Mouse (Mus musculus) kidney, adult 8-10 months (tissue): Measurements from ENCODE around the gene Cybb.
A peak's percentile ranks its signal among the peaks of the same experiment; 100 is the strongest.
"Not testable (repeated sequence)": the region's sequence is repeated elsewhere in the genome, so short reads cannot be mapped to it uniquely, and the experiment has no call there.

Experiments
- DNase-seq, 2 experiments: peaks; one replicate each; pipeline ENCODE4 v3.0.0; 2022

Cybb gene

DNA sequence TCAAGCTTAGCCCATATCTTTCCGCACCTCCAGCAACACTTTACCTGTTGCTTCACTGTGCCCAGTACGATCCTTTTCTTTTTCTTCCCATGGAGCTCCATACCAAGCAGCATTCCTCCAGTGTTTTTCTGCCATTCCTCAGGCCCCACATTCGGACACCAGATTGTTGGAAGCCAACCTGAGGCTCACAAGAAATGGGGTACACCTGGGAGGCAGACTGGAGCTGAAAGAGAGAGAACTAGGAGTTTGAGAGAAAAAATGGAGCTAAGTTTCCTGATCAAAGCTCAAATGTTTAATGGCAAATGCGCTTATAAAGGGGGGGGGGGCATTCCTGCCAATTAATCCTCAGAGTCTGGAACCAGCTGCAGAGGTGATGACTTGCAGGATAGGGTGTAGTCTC lies at the start of gene Cybb:
Gene Cybb, minus strand, starts transcription at position 101 of the 400 bp plus-strand sequence.
- DNase-seq, result no peak

DNA sequence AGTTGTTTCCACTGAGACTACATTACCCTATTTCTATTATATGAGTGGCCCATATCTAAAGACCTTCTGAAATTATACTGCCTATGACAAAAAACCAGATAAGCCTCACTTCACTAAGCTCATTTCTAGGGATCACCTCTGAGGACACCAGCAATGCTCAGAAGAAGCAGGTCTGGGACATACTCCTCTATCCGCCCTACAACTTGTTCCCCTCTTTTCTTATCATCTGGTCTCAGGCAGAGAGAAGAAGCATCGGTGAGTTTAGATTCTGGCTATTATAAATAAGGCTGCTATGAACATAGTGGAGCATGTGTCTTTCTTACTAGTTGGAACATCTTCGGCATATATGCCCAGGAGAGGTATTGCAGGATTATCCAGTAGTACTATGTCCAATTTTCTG lies 49.3 kb upstream of the Cybb start:
- no peak for DNase-seq

DNA sequence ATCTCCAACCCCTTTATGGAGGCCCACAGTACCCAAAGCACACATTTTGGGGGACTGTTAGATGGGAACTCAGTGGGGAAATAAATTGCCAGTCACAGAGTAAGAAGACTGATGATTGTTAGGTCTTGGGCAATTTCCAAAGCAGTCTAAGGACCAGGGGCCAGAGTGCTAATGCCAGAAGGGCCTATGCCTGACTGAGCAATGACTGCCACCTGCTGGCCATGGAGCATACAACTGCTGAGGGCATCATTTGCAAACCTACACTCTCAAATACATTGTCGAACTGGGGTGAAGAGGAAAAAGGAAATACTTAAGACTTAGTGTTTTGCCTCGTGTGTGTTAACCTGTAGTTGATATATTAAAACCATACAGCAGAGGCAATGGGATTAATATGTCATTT lies 32.4 kb upstream of the Cybb start:
- peak; percentile 8 to 44 for DNase-seq

DNA sequence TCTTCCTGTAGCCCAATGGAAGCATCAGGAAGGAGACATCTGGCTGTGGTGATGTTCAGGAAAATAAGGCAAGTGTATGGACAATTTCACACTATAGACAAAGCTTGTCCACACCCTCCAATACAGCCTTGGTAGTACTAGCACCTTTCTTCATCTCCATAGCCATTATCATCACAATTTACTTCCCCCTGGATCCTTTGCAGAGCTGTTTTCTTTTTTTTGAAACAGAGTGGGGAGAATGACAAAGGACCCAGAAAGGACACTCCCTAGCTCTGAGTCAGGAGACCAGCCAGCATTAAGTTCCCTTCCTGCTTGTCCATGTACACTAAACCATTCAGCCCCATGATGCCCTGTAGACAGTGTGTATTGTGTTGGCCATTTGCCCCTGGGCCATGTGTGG lies 30.0 kb upstream of the Cybb start:
- not testable (repeated sequence) for DNase-seq

DNA sequence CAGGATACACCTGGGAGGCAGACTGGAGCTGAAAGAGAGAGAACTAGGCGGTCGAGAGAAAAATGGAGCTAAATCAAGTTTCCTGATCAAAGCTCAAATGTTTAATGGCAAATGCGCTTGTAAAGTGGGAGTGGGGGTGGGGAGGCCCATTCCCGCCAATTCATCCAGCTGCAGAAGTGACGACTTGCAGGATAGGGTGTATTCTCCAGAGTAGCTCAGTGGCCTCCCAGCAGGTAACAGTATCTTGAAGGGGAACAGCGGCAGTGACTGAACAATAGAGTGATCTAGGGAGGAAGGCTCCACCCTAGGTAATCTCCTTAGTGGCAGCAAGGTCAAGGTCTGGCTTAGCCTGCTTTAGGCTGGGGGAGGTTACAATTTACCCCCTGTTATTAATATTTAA lies 12.5 kb downstream of the Cybb start:
- DNase-seq, result not testable (repeated sequence)

DNA sequence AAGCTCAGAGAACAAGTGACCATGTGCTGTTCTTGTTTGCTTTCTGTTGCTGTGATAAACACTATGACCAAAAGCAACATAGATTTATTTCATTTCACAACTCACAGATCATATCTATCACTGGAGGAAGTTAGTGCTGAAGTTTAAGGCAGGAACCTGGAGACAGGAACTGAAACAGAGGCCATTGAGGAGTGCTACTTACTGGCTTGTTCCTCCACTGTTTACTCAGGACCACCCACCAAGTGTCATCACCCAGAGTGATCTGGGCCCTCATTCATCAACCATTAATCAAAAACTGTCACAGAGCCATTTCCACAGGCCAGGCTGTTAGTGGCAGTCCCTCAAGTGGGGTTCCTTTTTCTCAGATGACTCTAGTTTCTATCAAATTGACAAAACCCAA lies 13.1 kb downstream of the Cybb start:
- DNase-seq, result no peak

DNA sequence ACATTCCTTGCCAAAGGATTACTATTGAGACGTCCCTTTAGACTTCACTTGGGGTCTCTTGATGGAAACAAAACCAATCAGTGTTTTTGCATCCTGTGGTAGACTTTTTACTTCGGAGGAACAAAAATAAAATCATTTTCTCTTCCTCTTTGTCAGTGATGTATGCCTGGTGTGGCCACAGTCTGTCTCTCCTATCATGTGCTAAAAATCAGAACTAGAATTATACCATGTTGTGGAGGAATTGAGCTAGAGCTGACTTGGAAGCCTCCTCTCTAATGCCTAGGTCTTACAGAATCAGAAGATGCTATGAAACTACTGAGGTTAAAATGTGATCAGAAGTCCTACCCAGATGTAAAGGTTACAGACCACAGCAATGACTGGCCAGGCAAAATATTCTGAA lies 13.8 kb downstream of the Cybb start:
- DNase-seq, result no peak

DNA sequence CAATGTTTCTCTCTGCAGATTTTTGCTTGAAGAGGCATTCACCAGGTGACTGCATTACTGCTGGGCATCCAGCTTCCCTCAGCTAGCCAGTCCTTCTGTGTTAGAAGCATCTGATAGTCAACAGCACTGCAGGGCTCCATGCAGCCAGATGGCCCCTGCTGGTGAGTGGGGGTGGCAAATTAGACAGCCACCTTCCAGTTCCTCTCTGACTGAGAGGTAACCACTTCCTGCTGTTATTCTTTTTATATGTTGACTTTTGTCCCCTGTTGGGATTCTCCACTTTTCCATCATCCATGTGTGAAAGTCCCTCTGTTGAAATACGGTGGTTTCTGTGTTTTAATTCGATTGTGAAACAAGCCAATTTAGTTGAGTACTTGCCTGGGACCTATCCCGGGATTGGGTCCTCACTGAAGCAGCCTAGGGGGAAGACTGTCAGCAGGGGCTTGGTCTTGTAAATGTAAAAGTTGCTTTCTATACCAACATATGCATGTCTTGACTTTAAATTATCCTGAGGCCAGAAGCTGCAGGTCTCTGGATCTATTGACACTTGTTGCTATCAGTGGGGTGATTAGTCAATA lies 16.7 kb downstream of the Cybb start:
- no peak for DNase-seq

DNA sequence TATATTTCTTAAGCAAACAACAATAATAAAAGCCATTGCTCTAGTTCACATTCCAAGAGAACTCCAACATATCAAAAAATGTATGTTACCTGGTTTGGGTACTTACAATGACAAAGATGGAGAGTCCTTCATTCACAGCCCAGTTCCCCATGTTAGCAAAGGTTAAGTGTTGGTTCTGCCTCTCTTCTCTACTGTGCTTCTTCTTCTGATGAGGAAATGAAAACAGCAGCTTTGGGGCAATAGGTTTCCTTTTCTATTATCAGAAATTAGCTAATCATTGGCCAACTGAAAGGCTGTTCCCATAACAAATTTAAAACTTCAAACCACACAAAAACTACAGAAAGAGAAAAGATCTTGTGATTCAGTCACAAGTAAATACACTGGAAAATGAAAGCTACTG lies 18.5 kb downstream of the Cybb start:
- DNase-seq, result no peak

DNA sequence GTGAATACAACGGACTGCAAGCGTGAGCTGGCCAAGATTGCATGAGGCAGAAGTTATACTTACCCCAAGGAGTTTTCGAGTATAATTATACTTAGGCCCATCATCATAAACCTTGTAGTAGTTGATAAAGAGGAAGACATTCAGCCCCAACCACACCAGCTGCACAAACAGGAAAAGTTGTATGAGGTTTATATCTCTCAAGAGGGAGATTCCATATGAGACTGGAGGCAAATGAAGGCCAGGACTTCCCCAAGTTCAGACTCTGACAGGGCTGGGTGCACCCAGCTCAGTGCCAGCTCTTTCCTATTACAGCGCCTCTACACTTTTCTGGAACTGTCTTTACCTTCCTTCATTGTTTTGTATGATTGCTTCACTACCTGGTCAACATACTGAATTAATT lies 20.6 kb downstream of the Cybb start:
- no peak for DNase-seq

DNA sequence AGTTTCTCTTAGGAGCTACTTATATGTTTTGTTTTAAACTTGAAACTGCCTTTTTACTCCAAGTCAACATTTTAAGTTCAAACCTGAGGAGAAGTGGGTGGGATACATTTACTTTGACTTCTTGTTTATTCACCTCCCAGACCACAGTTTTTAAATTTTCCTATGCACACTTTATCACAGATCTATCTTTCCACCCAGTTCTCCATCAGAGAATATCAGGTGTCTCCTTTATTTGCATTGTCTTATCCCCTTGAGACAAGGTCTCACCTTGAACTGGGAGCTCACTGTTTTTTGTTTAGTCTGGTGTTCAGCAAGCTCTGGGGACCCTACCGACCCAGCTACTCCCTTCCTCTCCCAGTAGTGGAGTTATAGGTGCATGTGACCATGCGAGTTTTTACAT lies 21.7 kb downstream of the Cybb start:
- DNase-seq, result no peak

DNA sequence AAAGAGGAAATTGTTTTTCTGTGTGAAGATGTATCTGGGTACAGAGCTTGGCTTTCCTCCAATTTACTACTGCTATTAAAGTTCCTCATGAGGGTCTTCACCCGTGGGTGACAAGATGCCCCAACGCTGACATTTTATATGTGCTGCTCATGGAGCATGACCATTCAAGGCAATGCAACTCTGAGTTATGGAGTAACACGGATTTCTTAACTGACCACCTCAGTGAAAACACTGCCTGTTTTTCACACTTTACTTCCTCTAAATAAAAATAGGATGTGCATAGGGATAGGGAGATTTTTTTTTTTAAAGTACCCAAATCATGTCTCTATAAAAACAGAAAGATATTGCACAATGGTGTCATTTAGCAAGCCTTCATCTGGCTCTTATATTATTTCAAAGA lies 24.9 kb downstream of the Cybb start:
- no peak for DNase-seq

DNA sequence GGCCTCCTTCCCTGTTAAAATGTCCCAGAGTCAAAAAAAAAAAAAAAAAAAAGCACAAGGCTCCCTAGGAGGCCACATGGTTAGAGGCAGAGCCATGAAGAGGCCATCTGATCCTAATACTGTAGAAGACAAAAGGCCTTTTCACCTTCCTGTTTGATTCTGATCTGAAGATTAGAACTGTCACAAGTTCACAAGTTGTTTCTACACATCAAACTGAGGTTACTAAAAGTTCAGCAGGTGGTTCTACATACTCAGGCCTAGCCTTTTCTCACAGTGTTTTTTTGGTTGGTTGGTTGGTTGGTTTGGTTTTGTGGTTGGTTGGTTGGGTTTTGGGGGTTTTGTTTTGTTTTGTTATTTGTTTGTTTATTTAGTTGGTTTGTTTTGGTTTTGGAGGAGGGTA lies 26.2 kb downstream of the Cybb start:
- DNase-seq, result no peak

DNA sequence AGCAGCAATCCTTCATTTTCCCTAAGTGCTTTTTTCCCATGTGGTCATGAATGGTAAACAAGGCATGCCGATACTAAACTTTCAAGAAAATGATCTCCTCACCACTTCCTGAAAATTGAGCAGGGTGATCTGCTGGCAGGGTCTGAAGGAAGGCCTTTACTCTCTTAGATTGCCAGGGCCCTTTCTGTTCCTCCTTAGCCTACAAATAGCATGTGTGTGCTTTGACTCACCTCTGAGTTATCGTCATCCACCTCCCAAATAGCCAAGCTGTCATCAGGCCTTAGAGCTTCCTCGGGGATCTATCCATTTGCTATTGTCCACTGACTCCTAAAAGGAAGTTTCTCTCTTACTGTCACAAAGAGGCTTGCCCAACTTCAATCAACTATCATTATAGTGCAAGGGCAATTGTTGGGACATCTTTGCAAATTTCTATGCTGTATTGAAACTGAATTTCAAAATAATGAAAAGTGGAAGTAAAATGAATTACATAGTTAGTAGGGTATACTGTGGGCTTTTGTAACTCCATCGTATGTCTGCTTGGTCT lies 27.1 kb downstream of the Cybb start:
- DNase-seq, result no peak

DNA sequence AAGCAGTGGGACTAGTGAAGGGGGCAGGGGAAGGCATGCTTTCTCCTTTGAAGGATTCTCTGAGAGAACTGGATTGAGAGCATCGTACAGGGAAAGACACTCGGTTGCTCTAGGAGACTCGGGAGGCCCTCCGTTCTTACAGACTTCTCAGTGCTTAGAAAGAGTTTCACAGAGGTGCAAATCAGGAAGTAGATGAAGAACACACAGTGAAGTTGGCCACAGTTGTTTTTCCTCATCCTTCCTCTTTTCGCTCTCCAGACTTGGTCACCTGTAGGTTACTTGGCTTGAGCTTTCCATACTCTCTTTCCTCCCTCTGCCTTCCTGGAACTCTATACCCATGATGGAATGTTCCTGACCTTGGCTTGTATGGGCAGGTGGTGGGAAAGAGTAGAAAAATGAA lies 35.2 kb downstream of the Cybb start:
- no peak for DNase-seq

DNA sequence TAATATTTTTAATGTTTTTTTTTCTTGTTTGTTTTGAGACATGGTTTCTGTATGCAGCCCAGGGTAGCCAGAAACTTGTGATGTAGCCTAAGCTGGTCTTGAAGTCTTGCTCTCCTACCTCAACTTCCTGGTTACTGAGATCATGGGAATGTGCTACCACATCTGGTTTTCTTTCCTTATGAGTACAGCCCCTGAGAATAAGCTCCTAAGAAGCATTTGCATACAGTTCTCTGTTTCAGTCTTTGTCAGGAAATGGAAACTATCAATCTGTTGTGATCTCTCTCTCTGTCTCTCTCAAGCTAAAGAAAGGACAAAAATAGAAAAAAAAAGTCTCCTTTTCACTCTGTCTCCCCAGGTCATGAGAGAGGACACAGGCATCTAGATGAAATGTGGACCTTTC lies 40.3 kb downstream of the Cybb start:
- DNase-seq, result no peak

DNA sequence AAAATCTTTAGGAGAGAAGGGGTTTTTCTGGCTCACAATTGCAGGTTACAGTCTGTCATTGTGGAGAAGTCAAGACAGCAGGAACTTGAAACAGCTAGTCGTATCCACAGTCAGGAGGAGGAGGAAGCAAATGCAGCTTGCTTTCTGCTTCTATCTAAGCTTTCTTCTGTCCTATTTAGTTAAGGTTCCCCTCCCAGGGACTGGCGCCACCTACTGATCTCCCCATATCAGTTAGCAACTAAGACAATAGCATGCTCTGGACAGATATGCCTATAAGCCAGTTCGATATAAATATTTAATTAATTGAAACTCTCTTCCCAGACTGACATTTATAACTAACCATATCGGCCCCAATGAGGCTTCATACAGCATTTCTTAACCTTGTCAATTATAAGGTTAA lies 46.5 kb downstream of the Cybb start:
- no peak for DNase-seq

DNA sequence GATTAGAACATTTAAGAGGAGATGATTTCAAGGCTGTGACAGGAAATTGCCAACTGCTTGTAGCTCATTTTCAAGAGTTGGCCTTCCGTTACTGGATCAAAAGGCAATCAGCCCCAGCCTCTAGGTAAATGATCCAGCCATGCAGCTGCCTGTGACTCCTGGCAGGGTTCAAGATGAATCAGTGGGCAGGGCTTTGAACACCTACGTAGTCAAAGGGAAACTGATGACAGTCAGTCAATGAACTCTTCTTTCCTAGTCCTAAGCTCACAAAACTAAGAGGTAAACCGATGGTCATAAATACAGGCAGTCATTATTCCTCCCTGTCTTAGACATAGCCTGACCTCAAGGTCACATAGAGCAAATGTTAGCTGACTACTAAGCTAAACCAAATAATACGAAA lies 47.0 kb downstream of the Cybb start:
- DNase-seq, result no peak

DNA sequence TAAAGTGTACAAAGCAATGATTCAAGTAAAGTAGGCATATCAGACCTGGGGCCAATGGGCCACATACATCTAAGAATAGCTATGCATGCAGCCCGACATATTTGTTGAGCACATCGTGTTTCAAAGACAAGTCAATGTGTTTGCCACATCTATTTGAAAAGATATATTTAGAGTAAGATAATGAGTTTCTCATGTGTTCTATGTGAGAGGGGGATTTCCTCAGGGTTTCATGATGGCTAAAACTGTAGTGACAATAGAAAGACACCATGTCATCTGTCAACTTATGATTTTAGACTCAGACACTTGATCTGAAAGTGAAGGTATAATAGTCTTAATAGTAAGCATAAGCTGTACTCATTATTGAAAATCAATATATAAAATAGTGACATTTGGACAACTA lies 48.3 kb downstream of the Cybb start:
- no peak for DNase-seq

DNA sequence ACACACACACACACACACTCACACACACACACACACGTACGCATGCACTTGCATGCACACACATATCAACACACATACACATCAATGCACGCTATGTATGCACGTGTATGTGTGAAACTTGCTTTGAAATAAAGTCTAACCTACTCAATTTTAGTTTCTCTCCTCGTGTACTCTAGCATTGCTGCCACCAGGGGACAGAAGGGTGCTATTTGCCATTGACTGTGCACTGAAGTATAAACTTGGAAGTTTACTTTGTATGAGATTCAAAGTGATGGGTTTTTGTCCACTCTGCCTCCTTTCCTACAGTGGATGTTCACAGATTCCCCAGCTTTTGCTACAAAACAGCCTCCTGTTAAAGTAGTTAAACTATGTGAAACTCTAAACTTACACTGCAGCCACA lies 73.7 kb downstream of the Cybb start:
- no peak for DNase-seq
